Mouse (Mus musculus): ENCODE measurements around the gene Slc12a5. TPM values are rescaled to one million over a fixed set of nuclear protein-coding genes. Genes with fewer than 3 reads are reported as not detected.
A peak's percentile ranks its signal among the peaks of the same experiment; 100 is the strongest.

Slc12a5 gene
- total and polyA plus RNA-seq, 3 experiments, result 0.72 to 1.4 (median 0.82) TPM

DNA sequence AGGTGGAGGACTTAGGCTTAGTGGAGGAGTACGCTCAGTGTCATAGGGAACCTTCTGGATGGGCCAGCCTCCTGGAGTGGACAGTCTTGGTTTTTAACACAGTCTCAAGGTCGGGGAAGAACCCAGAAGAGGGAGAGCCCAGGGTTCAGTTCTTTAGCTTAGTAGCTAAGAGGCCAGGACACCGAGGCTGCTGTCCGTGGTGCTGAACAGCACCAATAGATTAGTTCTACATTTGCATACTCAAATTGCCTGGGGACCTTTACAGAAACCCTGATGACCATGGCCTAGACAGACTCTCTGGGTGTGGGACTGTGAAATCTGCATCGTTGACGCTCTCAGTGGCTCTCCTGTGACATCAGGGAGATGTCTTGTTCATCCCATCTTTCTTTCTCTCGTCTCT is 19.1 kb downstream of the Slc12a5 start:
- no peaks in the 10 kb centered on the region for H3K36me3 ChIP-seq (replicated peaks)
- no peak for TF ChIP-seq GATA2 (IDR thresholded peaks at IDR 0.05; ENCODE audit: borderline replicate concordance, low read depth, low read length)
- no peak for TF ChIP-seq GATA1 (IDR thresholded peaks at IDR 0.05; ENCODE audit: borderline replicate concordance, low read length)
- no peak for TF ChIP-seq CTCF (IDR thresholded peaks at IDR 0.05; ENCODE audit: low read depth, low read length)
- TF ChIP-seq TAL1 (conservative IDR thresholded peaks at IDR 0.05; ENCODE audit: low read depth, low read length), result no peak
- TF ChIP-seq POLR2AphosphoS5 (IDR thresholded peaks at IDR 0.05; ENCODE audit: insufficient replicate concordance, low read depth, low read length), result no peak
- H3K4me1 ChIP-seq (ENCODE audit: insufficient read depth, low read depth, low read length), result no peaks in the 10 kb centered on the region
- no peaks in the 10 kb centered on the region for H3K9me3 ChIP-seq (replicated peaks)
- ATAC-seq (ENCODE audit: extremely low read depth, insufficient number of reproducible peaks, low FRiP score, poor library complexity, severe bottlenecking), result no peak; the same call in 1 of the 2 replicates
- peak; percentile 47 for DNase-seq (ENCODE audit: low spot score)
- H3K27me3 ChIP-seq (ENCODE audit: insufficient read depth, low read length), result no peaks in the 10 kb centered on the region
- H3K4me3 ChIP-seq (ENCODE audit: low read depth, low read length), result no peak overlapping the region

DNA sequence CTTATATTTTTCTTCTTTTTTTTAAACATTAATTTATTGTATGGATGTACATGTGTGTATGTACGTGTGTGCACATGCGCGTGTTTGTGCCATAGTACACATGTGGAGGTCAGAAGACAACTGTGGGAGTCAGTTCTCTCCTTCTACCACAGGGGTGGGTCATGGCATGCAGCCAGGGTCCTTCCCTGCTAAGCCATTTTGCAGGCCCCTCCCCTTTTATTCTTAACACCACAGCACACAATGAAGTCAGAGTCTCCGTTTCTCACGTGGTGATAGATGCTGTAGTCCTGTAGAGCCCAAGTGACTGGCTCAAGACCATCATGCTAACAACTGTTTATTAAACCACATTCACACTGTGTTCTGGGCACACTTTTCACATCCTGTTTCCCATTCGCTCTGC is 25.4 kb downstream of the Slc12a5 start:
- no peak for ATAC-seq (ENCODE audit: extremely low read depth, insufficient number of reproducible peaks, low FRiP score, poor library complexity, severe bottlenecking)
- H3K36me3 ChIP-seq (replicated peaks), result no peaks in the 10 kb centered on the region
- H3K27me3 ChIP-seq (ENCODE audit: insufficient read depth, low read length), result peaks cover 3% of the 10 kb centered on the region; the same call in 1 of the 2 replicates
- no peak for TF ChIP-seq GATA1 (IDR thresholded peaks at IDR 0.05; ENCODE audit: borderline replicate concordance, low read length)
- no peak for TF ChIP-seq POLR2AphosphoS5 (IDR thresholded peaks at IDR 0.05; ENCODE audit: insufficient replicate concordance, low read depth, low read length)
- TF ChIP-seq CTCF (IDR thresholded peaks at IDR 0.05; ENCODE audit: low read depth, low read length), result no peak
- DNase-seq (ENCODE audit: low spot score), result no peak
- no peaks in the 10 kb centered on the region for H3K9me3 ChIP-seq (replicated peaks)
- no peak overlapping the region for H3K4me3 ChIP-seq (ENCODE audit: low read depth, low read length)
- H3K4me1 ChIP-seq (ENCODE audit: insufficient read depth, low read depth, low read length), result no peaks in the 10 kb centered on the region; the same call in 1 of the 2 replicates

DNA sequence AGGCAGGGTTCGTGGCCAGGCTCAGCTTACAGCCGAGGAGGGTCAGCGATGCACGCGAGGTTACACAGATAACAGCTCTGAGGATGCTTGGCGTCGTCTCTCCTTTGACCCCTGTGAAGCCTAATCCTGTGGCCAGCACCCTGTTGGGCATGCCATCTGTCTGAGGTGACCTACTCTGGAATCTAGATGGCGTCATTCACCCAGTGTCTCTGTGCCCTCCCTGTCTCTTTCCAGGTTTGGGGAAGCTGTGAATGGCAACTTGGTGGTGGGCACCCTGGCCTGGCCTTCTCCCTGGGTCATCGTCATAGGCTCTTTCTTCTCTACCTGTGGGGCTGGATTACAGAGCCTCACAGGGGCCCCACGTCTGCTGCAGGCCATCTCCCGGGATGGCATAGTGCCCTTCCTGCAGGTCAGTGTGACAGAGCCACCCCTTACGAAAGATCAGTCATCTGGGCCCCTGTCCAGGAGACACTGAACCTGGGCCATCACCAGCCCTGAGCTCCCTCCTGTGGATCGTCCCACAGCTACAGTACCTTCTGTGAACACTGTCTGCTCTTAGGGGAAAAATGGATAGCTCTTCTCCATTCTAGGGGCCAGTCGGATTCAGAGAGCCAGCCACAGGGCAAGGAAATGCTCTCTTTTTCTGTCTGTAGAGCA is 25.9 kb downstream of the Slc12a5 start:
- ATAC-seq (ENCODE audit: extremely low read depth, insufficient number of reproducible peaks, low FRiP score, poor library complexity, severe bottlenecking), result no peak
- Histone ChIP-seq H3K9me3 (replicated peaks) (no peaks in the 10 kb centered on the region), H3K36me3 (replicated peaks) (no peaks in the 10 kb centered on the region), H3K4me1 (ENCODE audit: insufficient read depth, low read depth, low read length) (no peaks in the 10 kb centered on the region; the same call in 1 of the 2 replicates), H3K4me3 (ENCODE audit: low read depth, low read length) (no peak overlapping the region), H3K27me3 (ENCODE audit: insufficient read depth, low read length) (peaks cover 7% of the 10 kb centered on the region; the same call in 1 of the 2 replicates)
- DNase-seq (ENCODE audit: low spot score), result no peak
- TF ChIP-seq GATA1 (IDR thresholded peaks at IDR 0.05; ENCODE audit: borderline replicate concordance, low read length) (no peak), TAL1 (conservative IDR thresholded peaks at IDR 0.05; ENCODE audit: low read depth, low read length) (no peak), POLR2AphosphoS5 (IDR thresholded peaks at IDR 0.05; ENCODE audit: insufficient replicate concordance, low read depth, low read length) (no peak), GATA2 (IDR thresholded peaks at IDR 0.05; ENCODE audit: borderline replicate concordance, low read depth, low read length) (no peak), CTCF (IDR thresholded peaks at IDR 0.05; ENCODE audit: low read depth, low read length) (no peak)

DNA sequence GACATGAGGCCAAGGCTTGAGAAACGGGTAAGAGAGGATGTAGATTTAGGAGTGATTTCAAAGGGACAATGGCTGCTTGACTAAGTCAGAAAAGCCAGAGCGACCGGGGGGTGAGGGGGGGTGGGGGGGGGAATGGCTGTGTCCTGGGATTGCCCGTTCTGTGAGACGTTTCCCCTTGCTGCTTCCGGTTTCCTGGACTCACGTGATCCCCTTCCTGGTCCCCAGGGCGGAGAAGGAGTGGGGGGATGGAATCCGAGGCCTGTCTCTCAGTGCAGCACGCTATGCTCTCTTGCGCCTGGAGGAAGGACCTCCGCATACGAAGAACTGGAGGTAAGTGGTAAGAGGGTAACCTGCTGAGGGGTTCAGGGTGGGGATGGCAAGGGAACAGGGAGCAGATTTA is 28.2 kb downstream of the Slc12a5 start:
- Histone ChIP-seq H3K9me3 (replicated peaks) (no peaks in the 10 kb centered on the region), H3K4me1 (ENCODE audit: insufficient read depth, low read depth, low read length) (peaks cover 6% of the 10 kb centered on the region), H3K27me3 (ENCODE audit: insufficient read depth, low read length) (peaks cover 15% of the 10 kb centered on the region; the same call in 1 of the 2 replicates), H3K36me3 (replicated peaks) (peaks cover 3% of the 10 kb centered on the region), H3K4me3 (ENCODE audit: low read depth, low read length) (no peak overlapping the region)
- DNase-seq (ENCODE audit: low spot score) (no peak), ATAC-seq (ENCODE audit: extremely low read depth, insufficient number of reproducible peaks, low FRiP score, poor library complexity, severe bottlenecking) (no peak)
- TF ChIP-seq GATA2 (IDR thresholded peaks at IDR 0.05; ENCODE audit: borderline replicate concordance, low read depth, low read length) (no peak), POLR2AphosphoS5 (IDR thresholded peaks at IDR 0.05; ENCODE audit: insufficient replicate concordance, low read depth, low read length) (no peak), TAL1 (conservative IDR thresholded peaks at IDR 0.05; ENCODE audit: low read depth, low read length) (no peak), CTCF (IDR thresholded peaks at IDR 0.05; ENCODE audit: low read depth, low read length) (no peak), GATA1 (IDR thresholded peaks at IDR 0.05; ENCODE audit: borderline replicate concordance, low read length) (no peak)

DNA sequence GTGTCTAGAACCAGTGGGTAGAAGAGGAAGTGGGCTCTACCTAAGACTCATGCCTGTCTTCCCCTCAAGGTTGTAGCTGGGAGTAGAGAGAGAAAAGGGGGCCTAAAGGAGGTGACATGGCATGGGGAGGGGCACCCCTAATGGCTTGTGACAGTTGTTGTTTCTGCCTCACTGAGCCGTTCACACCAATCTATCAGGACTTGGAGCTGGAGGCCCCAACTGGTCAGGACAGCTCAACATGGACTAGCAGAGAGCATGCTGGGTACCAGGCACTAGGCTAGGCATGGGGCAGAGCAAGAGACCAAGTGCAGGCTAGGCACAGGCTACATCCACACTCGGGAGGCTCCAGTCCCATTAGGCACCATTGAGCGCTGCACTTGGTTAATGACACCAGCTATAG is 30.5 kb downstream of the Slc12a5 start:
- H3K9me3 ChIP-seq (replicated peaks), result no peaks in the 10 kb centered on the region
- no peak overlapping the region; the same call in 1 of the 2 replicates for H3K4me3 ChIP-seq (ENCODE audit: low read depth, low read length)
- H3K27me3 ChIP-seq (ENCODE audit: insufficient read depth, low read length), result peaks cover 15% of the 10 kb centered on the region; the same call in 1 of the 2 replicates
- H3K4me1 ChIP-seq (ENCODE audit: insufficient read depth, low read depth, low read length), result peaks cover 6% of the 10 kb centered on the region
- no peak for ATAC-seq (ENCODE audit: extremely low read depth, insufficient number of reproducible peaks, low FRiP score, poor library complexity, severe bottlenecking)
- DNase-seq (ENCODE audit: low spot score), result no peak
- peaks cover 19% of the 10 kb centered on the region for H3K36me3 ChIP-seq (replicated peaks)
- no peak for TF ChIP-seq POLR2AphosphoS5 (IDR thresholded peaks at IDR 0.05; ENCODE audit: insufficient replicate concordance, low read depth, low read length)
- TF ChIP-seq TAL1 (conservative IDR thresholded peaks at IDR 0.05; ENCODE audit: low read depth, low read length), result no peak
- no peak for TF ChIP-seq GATA1 (IDR thresholded peaks at IDR 0.05; ENCODE audit: borderline replicate concordance, low read length)

DNA sequence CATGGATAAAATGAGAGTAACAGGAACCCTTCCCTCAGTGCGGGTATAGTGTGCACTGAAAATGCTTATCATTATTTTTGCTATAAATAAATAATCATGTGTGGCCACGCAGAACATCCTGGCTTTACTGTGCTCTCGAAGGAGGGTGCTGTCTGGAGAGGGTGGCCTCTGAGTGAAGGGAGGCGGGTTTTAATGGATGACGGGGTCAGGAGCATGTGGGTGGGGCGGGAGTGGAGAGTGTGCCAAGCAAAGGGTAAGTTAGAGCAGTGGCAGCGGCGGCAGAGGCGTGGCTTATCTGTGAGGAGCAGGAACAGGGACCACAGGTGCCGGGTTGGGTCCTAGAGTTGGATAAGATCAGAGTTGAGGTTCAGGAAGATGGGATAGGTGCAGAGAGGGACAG is 31.2 kb downstream of the Slc12a5 start:
- DNase-seq (ENCODE audit: low spot score), result no peak
- Histone ChIP-seq H3K36me3 (replicated peaks) (peaks cover 25% of the 10 kb centered on the region), H3K4me3 (ENCODE audit: low read depth, low read length) (no peak overlapping the region), H3K9me3 (replicated peaks) (no peaks in the 10 kb centered on the region), H3K4me1 (ENCODE audit: insufficient read depth, low read depth, low read length) (peaks cover 6% of the 10 kb centered on the region), H3K27me3 (ENCODE audit: insufficient read depth, low read length) (peaks cover 15% of the 10 kb centered on the region; the same call in 1 of the 2 replicates)
- no peak for TF ChIP-seq GATA1 (IDR thresholded peaks at IDR 0.05; ENCODE audit: borderline replicate concordance, low read length)
- TF ChIP-seq POLR2AphosphoS5 (IDR thresholded peaks at IDR 0.05; ENCODE audit: insufficient replicate concordance, low read depth, low read length), result no peak
- TF ChIP-seq TAL1 (conservative IDR thresholded peaks at IDR 0.05; ENCODE audit: low read depth, low read length), result no peak
- TF ChIP-seq GATA2 (IDR thresholded peaks at IDR 0.05; ENCODE audit: borderline replicate concordance, low read depth, low read length), result no peak
- no peak for TF ChIP-seq CTCF (IDR thresholded peaks at IDR 0.05; ENCODE audit: low read depth, low read length)
- ATAC-seq (ENCODE audit: extremely low read depth, insufficient number of reproducible peaks, low FRiP score, poor library complexity, severe bottlenecking), result no peak

Measured in G1E (cell line).